Mouse (Mus musculus) limb, embryonic 14.5 days (tissue): ENCODE measurements around the gene Dtx4. TPM values are rescaled to one million over a fixed set of nuclear protein-coding genes. Genes with fewer than 3 reads are reported as not detected.

Experiments used
- ATAC-seq: fragments of 200-750 bp; cut with Nextera tagmentation; 2 replicates; pipeline ENCODE4 v1.8.0; 2017; ENCODE audit warnings: low read depth, moderate number of reproducible peaks, moderate TSS enrichment; ENCODE audit not compliant: low FRiP score
- DNase-seq: peaks from one replicate; pipeline ENCODE4 v3.0.0-alpha.2; 2015; ENCODE audit warnings: low spot score
- H3K27ac ChIP-seq: fragments of 300-500 bp; sonication (generic); replicated peaks from 2 replicates; pipeline ENCODE4 v1.5.1; 2014; ENCODE audit warnings: low read depth, mild to moderate bottlenecking, low read length, moderate library complexity, mixed read lengths
- H3K27me3 ChIP-seq: fragments of 300-500 bp; sonication (generic); 2 replicates; pipeline ENCODE4 v1.6.1; 2014; ENCODE audit warnings: low read length, mixed read lengths; ENCODE audit not compliant: control insufficient read depth, insufficient read depth
- H3K36me3 ChIP-seq: fragments of 300-500 bp; sonication (generic); 2 replicates; pipeline ENCODE4 v1.6.1; 2014; ENCODE audit warnings: mild to moderate bottlenecking, low read length, moderate library complexity, mixed read lengths; ENCODE audit not compliant: control insufficient read depth, insufficient read depth
- H3K4me1 ChIP-seq: fragments of 300-500 bp; sonication (generic); 2 replicates; pipeline ENCODE4 v1.6.1; 2014; ENCODE audit warnings: antibody characterized with exemption, low read length, mixed read lengths; ENCODE audit not compliant: control insufficient read depth, insufficient read depth
- H3K4me2 ChIP-seq: fragments of 300-500 bp; sonication (generic); replicated peaks from 2 replicates; pipeline ENCODE4 v1.6.1; 2014; ENCODE audit warnings: low read depth, mild to moderate bottlenecking, low read length, moderate library complexity; ENCODE audit not compliant: severe bottlenecking
- H3K4me3 ChIP-seq: fragments of 300-500 bp; sonication (generic); replicated peaks from 2 replicates; pipeline ENCODE4 v1.5.1; 2014; ENCODE audit warnings: low read length
- H3K9ac ChIP-seq: fragments of 300-500 bp; sonication (generic); 2 replicates; pipeline ENCODE4 v1.6.1; 2014; ENCODE audit warnings: mild to moderate bottlenecking, low read depth, low read length, moderate library complexity; ENCODE audit not compliant: severe bottlenecking
- H3K9me3 ChIP-seq: fragments of 300-500 bp; sonication (generic); 2 replicates; pipeline ENCODE4 v1.6.1; 2016; ENCODE audit warnings: low read length; ENCODE audit not compliant: control insufficient read depth
- POLR2A ChIP-seq: fragments of 200-500 bp; IDR thresholded peaks from 2 replicates; pipeline ENCODE4 v1.8.0; 2012; ENCODE audit warnings: inconsistent platforms, mild to moderate bottlenecking, moderate library complexity, borderline replicate concordance; ENCODE audit not compliant: insufficient read depth, insufficient read length; ENCODE audit errors: extremely low read depth
- WGBS: fragments of 180-500 bp; shearing (Covaris S2); extraction: QIAGEN DNeasy Blood & Tissue Kit; methylation state at CpG from one replicate; pipeline ENCODE4 v1.1.7; 2014; 5-methylcytosine and 5-hydroxymethylcytosine counted together
- polyA plus RNA-seq, 2 experiments: library from polyadenylated mRNA; depleted of rRNA in 1 of 2; stranded (reverse) in 1 of 2; unstranded in 1 of 2; fragments of >200 nt; fragmentation: Nextera tagmentation in 1 of 2; extraction: Ambion mirVana in 1 of 2; gene quantifications; 2 replicates each; pipeline versions ENCODE4 v1.2.1 to v1.2.3; 2012 to 2014

The Dtx4 gene
- polyA plus RNA-seq, 2 experiments = 10.3 to 10.4 TPM

GRCm38 (mm10) chr19:12473951-12474350 lies 27.3 kb downstream of the Dtx4 start:
- Histone ChIP-seq H3K9ac (no peak overlapping the region), H3K27ac (no peak overlapping the region), H3K4me2 (no peak overlapping the region), H3K27me3 (no peaks in the 10 kb centered on the region), H3K9me3 (no peaks in the 10 kb centered on the region), H3K4me3 (no peak overlapping the region), H3K4me1 (peaks cover 17% of the 10 kb centered on the region), H3K36me3 (no peaks in the 10 kb centered on the region)
- no peak for ATAC-seq
- DNase-seq = no peak
- no peak for TF ChIP-seq POLR2A
- 94% methylated on average over 4 of the region's 4 CpGs for WGBS

- H3K9ac ChIP-seq = no peak overlapping the region
- no peaks in the 10 kb centered on the region for H3K27me3 ChIP-seq
- no peak for TF ChIP-seq POLR2A
- 36% methylated on average over 4 of the region's 4 CpGs for WGBS
- DNase-seq = no peak
- H3K4me1 ChIP-seq = peaks cover 17% of the 10 kb centered on the region
- H3K9me3 ChIP-seq = no peaks in the 10 kb centered on the region
- no peaks in the 10 kb centered on the region for H3K36me3 ChIP-seq
- H3K4me3 ChIP-seq = no peak overlapping the region
- no peak for ATAC-seq
- no peak overlapping the region for H3K4me2 ChIP-seq
- no peak overlapping the region for H3K27ac ChIP-seq
Measured at GRCm38 (mm10) chr19:12473201-12473641, 28.0 kb downstream of the Dtx4 start.

- no peak overlapping the region for H3K9ac ChIP-seq
- no peaks in the 10 kb centered on the region for H3K9me3 ChIP-seq
- no peak overlapping the region for H3K4me3 ChIP-seq
- no peaks in the 10 kb centered on the region for H3K27me3 ChIP-seq
- DNase-seq = no peak
- ATAC-seq = no peak
- 83% methylated on average over 5 of the region's 5 CpGs for WGBS
- no peak overlapping the region for H3K4me2 ChIP-seq
- H3K36me3 ChIP-seq = no peaks in the 10 kb centered on the region
- no peak for TF ChIP-seq POLR2A
- no peak overlapping the region for H3K27ac ChIP-seq
- H3K4me1 ChIP-seq = peaks cover 17% of the 10 kb centered on the region
Measured at GRCm38 (mm10) chr19:12472381-12472976, 28.8 kb downstream of the Dtx4 start.

GRCm38 (mm10) chr19:12471866-12472265 lies 29.4 kb downstream of the Dtx4 start:
- Histone ChIP-seq H3K27ac (no peak overlapping the region), H3K9ac (no peak overlapping the region), H3K4me3 (no peak overlapping the region), H3K4me2 (no peak overlapping the region), H3K36me3 (no peaks in the 10 kb centered on the region), H3K4me1 (peaks cover 17% of the 10 kb centered on the region), H3K9me3 (no peaks in the 10 kb centered on the region), H3K27me3 (no peaks in the 10 kb centered on the region)
- DNase-seq (no peak), ATAC-seq (no peak)
- WGBS = 72% methylated on average over 3 of the region's 3 CpGs
- TF ChIP-seq POLR2A = no peak

GRCm38 (mm10) chr19:12467436-12467835 lies 33.8 kb downstream of the Dtx4 start:
- no peak for DNase-seq
- ATAC-seq = no peak

More at GRCm38 (mm10) chr19:12467436-12467835, 33.8 kb downstream of the Dtx4 start:
- H3K4me3 ChIP-seq = no peak overlapping the region
- H3K4me1 ChIP-seq = no peaks in the 10 kb centered on the region; the same call in 1 of the 2 replicates
- no peak overlapping the region for H3K27ac ChIP-seq
- H3K36me3 ChIP-seq = no peaks in the 10 kb centered on the region
- H3K9ac ChIP-seq = no peak overlapping the region
- WGBS = 83% methylated on average over 5 of the region's 5 CpGs
- H3K9me3 ChIP-seq = no peaks in the 10 kb centered on the region
- no peak for TF ChIP-seq POLR2A
- no peaks in the 10 kb centered on the region for H3K27me3 ChIP-seq
- H3K4me2 ChIP-seq = no peak overlapping the region
